Mouse (Mus musculus) cerebellum, adult (tissue): ENCODE measurements around the gene Galnt10.
"Not testable (repeated sequence)": the region's sequence is repeated elsewhere in the genome, so short reads cannot be mapped to it uniquely, and the experiment has no call there.

ENCODE experiments used
- ATAC-seq: cut with Nextera tagmentation; 2 replicates; pipeline ENCODE4 v1.9.2; 2017; ENCODE audit warnings: mild to moderate bottlenecking, moderate library complexity, mixed read lengths; ENCODE audit not compliant: insufficient number of reproducible peaks, low FRiP score, low TSS enrichment

Galnt10 gene

DNA sequence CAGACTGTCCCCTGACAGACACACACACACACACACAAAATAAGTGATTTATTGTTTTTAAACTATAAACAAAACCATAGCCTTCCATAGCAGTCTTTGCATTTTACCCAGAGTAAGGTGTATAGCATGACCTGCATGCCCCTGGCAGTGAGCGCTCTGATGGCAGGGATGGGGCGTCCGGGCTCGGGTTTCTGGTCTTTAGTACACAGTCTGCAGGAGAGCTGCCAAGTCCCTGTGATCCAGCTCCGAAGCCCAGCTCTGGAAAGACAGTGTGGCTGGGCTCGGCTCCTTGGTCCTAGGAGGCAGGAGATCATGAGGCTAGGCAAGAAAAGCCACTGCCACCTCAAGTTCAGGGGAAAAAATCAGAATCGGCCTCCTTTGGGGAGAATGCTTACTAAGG is 165.8 kb downstream of the Galnt10 start:
- no peak for ATAC-seq

DNA sequence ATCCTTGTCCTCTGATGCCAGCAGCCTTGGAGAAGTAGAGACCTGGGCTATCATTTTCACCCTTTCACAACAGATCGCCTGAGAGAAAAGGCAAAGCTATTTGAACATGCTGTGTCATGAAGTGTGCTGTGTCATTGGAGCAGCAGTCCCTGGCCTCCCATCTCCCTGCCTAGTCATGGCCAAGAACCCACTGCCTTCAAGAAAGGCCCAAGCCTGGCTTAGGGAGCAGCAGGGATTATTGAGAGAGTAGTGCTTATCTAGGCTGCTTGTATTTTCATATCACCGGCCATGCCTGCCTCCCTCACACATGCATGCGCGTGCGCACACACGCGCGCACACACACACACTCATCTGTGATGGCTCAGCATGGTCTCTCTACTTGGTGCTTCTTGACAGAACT is 167.0 kb downstream of the Galnt10 start:
- ATAC-seq, result no peak

DNA sequence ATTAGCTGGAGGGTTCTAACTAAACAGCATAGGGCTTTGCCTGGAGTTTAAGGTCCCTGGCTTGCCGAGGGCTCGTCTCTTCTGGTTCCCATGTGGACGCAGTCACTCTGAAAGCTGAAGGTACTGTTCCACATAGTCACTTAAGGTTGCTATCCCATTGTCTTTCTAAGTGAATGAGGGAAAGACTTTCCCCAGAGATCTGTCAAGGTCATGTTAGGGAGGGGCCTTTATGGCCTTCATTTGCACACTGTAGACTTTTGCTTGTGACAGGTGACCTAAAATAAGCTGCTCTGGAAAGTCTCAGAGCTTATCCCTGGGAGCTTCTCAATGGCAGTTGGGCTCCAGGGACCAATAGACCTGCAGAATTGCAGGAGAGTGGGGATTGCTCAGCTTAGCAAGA is 168.4 kb downstream of the Galnt10 start:
- ATAC-seq, result no peak

DNA sequence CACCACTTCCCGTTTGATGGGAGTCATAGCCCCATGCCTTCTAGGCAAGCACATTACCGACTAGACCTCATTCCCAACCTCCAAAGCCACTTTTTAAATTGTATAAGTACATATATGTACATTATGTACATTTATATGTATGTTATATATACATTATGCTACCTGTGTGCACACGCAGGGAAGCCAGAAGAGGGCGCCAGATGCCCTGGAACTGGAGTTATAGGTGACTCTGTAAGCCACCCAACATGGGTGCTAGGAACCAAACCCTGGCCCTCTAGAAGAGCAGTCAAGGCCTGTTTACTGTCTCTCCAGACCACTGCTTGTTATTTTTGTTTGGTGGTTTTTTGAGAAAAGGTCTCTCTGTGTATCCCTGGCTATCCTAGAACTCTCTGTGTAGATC is 172.9 kb downstream of the Galnt10 start:
- ATAC-seq, result no peak

DNA sequence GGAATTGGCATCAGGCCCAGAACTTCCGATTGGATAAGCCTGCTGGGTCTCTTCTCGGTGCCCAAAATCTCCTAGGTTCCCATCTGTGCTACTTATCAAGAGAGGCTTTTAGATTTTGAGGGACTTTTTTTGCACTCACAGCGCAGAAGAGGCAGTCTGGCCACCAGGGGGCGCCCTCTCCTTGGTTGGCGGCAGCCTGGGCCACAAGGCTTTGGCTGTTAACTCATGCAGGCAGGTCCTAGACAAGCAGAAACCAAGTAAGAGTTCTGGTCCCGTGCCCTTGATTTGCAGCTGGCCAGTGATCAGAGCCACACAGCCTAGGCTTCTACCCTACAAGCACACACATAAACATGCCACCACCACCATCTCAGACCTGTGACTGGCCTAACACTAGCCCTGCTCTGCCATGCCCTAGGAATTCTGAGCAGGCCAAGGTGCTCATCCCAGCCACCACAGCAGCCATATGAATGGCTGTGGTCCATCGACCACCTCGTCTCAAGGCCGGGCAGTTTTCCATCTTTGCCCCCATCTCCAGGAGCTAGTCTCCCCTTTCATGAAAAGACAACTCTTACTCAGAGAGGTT is 174.8 kb downstream of the Galnt10 start:
- ATAC-seq, result peak; percentile 40; the same call in 1 of the 2 replicates

DNA sequence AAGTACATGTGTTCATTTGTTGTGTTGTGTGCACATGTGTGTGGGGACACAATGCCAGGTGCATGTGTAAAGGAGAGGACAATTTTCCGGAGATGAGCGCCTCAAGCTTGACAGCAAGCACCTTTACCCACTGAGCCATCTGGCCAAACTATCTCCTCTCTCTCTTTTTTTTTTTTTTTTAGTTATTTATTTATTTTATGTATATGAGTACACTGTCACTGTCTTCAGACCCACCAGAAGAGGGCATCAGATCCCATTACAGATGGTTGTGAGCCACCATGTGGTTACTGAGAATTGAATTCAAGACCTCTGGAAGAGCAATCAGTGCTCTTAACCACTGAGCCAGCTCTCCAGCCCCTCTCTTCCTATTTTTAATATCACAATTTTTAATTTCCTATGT is 177.9 kb downstream of the Galnt10 start:
- not testable (repeated sequence) for ATAC-seq

DNA sequence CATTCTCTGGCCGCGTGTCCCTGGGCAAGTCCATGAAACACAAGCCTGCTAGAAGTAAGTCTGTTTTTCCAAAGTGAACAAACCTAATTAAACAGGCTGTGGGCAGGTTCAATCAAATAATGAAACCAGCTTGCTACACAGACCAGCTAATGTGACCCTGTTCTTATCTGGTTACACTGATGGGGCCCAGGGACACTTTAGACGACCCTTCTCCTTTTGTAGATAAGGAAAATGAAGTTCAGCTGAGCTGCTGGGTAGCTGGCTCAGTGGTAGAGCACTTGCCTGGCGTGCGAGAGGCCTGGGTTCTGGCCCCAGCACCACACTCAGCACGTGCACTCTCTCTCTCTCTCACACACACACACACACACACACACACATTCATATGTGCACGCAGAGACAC is 178.5 kb downstream of the Galnt10 start:
- no peak for ATAC-seq

DNA sequence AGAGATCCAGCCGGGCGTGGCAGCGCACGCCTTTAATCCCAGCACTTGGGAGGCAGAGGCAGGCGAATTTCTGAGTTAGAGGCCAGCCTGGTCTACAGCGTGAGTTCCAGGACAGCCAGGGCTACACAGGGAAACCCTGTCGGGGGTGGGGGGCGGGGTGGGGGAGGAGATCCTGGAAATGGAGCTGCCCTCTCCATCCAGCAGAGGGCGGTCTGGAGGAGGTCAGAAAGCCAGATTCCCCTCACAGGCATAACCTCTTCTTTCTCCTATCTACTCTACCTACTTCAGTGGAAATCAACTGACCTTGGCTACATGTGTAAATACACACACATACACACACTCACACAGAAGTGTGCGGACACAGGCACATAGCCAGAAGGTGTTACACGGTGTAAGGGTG is 180.0 kb downstream of the Galnt10 start:
- ATAC-seq, result not testable (repeated sequence)

DNA sequence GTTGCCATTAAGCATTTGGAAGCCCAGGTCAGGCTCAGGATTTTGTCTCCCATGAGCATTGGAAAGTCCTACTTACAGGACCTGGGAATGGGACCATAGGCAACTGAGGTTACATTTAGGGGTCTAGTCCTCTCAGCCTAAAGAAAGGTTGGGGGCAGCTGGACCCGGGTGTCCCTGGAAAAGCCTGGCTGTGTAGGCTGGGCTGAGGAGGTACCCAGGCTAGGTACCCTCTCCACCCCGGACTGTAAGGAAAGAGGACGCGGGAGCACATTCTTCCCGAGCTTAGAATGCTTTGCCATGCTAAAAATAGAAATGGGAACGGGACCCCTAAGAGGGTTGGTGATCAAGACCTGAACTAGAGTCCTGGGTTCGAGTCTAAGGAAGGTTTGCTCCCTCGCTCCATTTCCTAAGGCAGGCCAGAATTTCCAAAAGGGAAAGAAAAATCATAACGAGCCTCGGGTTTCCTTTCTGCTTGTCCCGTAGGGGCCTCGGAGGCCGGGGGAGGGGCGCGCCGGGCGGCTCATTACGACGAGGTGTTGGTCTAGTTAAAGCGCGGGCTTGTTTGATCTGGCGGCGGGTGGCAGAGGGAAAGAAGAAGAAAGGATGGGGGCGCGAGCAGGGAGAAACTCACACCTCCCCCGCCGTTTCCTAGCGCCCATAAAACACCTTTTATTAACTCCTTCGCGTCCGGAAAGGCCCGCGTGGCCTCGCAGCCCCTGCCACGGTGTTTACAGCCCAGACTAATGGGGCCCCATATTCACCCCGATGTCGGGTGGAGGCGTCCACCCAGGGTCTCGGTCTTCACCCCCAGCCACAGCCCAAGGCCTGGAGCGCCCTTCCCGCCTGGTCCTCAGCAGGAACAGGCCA is 182.0 kb downstream of the Galnt10 start:
- no peak; the same call in 1 of the 2 replicates for ATAC-seq

DNA sequence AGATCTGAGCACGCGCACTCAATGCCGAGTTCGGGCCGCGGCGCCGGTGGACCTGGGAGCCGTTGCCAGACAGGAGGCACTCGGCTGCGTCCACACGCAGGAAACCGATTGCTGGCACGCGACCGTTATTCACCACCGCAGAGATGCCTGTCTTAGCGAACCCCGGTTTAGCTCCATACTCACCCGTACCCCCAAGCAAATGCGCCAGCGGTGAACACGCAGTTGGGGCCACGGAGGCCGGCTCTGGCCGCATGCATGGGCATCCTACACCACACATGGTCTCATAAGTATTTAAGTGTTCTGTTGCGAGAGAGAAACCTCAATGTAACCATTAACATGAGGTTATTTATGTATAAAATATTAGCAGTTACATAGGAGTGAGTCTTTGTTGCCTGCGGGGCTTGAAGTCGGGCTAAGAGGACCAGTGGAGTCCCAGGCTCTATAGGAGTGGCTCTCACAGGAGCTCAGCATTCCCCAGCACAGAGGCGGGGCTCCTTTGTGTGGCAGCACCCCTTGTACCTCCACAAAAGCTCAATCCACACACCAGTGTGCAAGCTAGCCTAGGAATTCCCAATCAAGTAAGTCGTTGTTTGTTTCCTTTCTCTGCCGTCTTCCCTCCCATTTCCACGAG is 182.8 kb downstream of the Galnt10 start:
- ATAC-seq, result no peak

DNA sequence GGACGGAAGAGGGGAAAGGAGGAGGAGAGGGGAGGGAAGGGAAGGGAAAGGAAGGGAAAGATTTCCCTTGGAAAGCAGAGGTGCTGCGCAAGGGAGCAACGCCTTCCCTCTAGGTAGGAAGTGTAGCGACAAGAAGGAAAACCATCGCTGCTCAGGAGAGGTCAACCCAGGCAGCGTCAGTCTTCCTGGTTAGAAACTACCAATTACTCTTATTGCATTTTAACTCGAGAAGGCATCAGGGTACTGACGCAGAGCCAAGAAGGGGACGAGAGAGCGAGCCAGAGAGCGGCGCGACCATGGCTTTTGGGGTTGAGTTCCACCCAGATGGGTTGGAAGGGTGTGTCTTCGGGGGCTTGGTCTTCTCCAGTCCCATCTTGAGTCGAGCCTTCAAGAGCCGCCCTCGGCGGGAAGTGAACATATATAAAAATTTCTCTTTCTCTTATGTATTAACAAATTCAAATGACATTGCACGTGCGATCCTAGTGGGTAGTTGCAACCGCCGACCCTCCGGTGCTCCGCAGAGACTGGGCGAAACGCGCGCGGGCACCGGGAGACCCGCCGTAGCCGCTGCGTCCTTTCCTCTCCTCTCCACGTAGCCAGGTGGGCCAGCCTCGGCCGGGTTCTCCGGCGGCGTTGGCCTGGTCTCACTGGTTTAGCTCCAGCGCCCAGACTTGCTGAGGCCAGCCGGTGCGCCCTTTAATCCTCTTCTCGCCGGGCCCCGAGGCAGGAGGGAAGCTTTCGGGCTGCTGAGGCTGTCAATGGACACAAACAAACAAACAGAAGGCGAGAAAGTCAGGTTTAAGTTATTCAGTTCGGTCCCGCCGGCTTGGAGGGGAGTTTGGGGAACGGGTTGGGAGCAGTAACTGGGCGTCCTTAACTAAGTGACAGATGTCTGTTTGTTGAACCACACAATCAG is 184.0 kb downstream of the Galnt10 start:
- ATAC-seq, result no peak

DNA sequence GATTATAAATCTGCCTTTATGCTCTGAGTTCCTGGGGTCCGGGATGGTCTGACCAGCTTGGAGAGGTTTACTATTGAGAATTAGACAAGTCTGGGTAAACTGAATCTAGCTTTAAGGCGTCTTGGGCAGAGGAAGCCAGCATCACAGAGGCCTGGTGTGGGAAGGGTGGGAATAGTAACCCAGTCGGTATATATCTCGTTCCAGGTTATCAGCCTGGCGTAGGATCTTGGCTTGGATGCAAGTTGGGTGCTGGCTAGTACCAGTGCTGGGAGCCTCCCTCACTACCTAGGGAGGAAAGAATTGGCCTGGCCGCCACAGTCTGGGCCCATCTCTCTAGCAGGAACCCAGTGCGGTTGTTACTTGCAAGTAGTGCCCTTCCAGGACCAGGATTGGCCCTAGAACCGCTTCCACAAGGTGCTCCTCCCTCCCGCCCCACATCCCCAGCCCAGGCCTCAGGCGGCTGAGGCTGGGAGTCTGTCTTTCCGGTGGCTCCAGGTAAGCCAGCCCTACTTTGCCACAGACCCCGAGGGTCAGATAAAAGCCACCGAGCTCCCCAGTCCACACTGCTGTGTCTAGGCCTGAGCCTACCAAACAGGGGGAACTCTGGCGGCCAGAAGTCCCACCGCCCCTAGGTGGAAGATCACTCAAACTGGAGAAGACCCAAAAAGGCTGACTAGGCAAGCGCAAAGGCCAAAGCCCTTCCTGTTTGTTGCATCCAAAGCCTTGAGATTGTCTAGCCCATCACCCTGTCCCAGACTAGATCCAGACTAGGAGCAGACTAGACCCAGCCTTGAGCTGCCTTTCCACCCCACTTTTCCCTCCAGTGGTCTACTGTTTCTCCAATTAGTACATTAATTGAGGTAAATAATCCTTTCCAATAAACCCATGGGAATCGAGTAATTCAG is 184.9 kb downstream of the Galnt10 start:
- ATAC-seq, result no peak

DNA sequence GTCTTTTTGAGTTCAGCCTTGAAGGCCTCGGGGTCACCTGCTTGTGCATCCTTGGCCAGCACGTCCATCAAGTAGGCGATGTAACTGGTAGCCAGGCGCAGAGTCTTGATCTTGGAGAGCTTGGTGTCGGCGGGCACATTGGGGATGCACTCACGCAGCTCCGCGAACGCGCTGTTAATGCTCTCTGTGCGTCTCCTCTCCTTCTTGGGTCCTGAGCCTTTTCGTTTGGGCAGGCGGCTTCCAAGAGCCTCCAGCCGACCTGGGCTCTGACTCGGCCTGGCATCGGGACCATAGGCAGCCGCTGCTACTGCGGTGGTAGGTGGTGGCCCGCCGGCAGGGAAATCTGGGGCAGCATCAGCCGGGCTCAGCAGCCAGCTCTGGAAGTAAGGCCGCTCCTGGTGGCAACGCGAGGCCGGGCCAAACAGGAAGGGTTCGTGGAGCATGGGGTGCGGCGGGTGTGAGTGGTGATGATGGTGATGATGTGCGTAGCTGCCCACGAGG is 186.1 kb downstream of the Galnt10 start:
- no peak for ATAC-seq

DNA sequence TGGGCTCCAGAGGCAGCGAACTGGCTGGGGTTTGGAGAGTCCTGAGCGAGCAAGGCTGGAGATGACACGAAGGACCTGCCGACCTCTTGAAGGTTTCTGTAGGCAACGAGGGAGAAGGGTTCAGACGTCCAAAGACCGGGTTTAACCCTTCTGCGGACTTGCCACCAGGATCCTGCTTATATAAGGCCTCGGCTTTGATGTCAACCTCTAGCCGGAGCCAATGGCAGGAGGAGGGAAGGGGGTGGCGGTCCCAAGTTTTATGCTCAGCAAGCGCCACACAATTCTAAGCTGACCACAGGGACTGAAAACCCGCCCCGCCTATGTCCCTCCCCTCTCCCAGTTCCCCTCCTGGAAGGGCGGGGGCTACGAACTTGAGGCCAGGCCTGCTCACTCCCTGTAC is 186.6 kb downstream of the Galnt10 start:
- ATAC-seq, result no peak

DNA sequence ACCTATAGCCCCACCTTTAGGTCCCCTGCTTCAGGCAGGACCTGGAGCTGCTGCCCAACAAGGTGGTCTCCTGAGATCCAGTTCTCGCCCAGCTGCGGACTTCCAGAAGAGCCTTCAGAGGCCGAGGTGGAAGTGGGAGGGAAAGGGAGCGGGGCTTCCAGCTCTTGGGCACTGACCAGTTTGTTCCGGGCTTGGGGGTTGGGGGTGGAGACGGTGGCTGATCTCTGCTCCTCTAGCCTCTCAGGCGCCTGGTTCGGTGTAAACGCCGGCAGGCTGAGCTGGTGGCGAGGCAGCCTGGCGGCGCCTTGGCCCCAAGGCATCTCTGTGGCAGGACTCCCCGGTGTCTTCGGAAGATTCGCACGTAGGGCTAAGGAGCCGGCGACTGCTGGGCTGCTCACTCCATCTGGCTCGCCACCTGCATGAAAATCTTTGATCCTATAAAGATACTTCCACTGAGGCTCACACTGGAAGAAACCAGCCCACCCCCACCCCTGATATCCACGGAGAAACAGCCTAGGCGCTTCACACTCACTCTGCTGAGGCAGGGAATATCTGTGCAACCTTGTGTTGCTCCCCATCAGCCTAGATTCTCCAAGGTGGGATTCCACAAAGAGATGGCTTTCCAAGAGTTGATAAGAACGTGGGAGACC is 187.4 kb downstream of the Galnt10 start, which contains the start of gene Hand1:
Gene Hand1, minus strand, starts transcription at position 267 of the 650 bp plus-strand sequence.
- ATAC-seq, result no peak

DNA sequence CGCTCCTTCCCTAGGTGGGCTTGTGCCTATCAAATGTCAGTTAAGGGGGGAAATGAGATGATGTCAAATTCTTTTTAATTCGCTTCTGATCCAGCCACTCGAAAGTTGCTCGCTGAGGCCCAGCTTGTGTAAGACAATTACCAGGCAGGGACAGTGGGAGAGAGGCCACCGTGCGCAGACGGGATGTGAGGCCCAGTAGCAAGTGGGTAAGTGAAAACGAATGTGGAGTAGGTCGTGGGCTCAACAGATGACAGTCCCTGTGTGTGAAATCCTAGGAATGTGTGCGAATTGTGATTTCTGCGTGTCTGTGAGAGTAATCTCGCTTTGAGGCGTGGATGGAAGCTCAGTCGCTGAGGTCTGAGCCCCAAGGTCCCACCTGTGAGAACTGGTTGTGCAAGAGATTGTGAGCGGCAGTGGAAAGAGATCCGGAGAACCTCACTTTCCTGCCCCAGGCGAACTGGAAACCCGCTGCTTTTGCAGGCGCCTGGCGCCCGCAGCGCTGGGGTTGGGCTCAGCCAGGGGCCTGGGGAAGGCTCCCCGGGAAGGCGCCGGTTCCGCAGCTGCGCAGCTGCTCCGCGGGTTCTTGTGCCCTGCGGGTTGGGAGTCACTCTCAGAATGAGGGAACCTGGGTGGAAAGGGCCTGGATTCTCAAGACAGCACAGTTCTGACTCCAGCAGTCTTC is 188.2 kb downstream of the Galnt10 start:
- no peak for ATAC-seq

DNA sequence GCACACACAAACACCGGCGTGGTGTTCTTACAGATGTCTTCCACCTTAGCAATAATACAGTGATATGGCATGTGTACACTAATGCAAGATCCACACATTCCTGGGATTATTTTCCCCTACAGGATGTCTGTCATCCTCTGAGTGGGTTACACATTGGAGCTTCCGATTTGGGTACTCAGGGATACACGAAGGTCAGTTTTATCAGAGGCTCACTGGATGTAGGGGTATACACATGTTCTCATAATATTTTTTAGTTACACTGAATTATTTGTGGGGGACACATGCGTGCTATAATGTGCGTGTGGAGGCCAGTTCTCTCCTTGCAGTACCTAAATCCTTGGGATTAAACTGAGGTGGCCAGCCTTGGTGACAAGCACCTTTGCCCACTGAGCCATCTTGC is 188.8 kb downstream of the Galnt10 start:
- no peak for ATAC-seq

DNA sequence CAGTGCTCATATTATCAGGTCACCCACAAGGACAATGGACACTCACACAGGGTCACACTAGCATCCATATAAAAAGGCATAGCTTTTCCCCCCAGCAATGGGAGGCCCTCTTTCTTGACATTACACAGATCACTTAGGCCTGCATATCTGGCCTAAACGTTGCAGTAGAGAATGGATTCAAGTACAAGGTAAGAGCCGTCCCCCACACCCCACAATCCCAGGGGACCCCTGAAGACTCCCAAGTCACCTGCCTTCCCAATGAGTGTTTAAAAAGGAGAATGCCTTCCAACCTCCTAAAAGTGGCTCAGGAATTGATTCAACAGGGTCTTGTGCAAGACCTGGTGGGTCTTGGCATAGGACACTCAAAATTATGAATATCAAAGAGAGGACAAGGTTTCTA is 190.1 kb downstream of the Galnt10 start:
- ATAC-seq, result no peak
